Mouse (Mus musculus): ENCODE measurements around the gene Slc6a4.

- TF ChIP-seq GATA1 (IDR thresholded peaks at IDR 0.05; ENCODE audit: borderline replicate concordance, low read length) = no peak
- no peak for TF ChIP-seq FLI1 (IDR thresholded peaks at IDR 0.05; ENCODE audit: low read length)
Measured at GRCm38 (mm10) chr11:77002361-77002760, 4.0 kb downstream of the Slc6a4 start.
